Mouse (Mus musculus): ENCODE measurements at regions not wholly inside any gene's neighbourhood (a gene's known extent, or its start where the extent isn't known, plus 50 kb on each side); places are given as distances from the start of the nearest gene placed in this dataset.

- no peak for TF ChIP-seq POLR2AphosphoS5 (IDR thresholded peaks at IDR 0.05; ENCODE audit: insufficient replicate concordance, low read depth, low read length)
- no peak for TF ChIP-seq GATA1 (IDR thresholded peaks at IDR 0.05; ENCODE audit: borderline replicate concordance, low read length)
- TF ChIP-seq GATA2 (IDR thresholded peaks at IDR 0.05; ENCODE audit: borderline replicate concordance, low read depth, low read length), result no peak
- TF ChIP-seq CTCF (IDR thresholded peaks at IDR 0.05; ENCODE audit: low read depth, low read length), result no peak
- no peak for TF ChIP-seq TAL1 (conservative IDR thresholded peaks at IDR 0.05; ENCODE audit: low read depth, low read length)
- H3K9me3 ChIP-seq (replicated peaks), result no peaks in the 10 kb centered on the region
- H3K4me1 ChIP-seq (ENCODE audit: insufficient read depth, low read depth, low read length), result peaks cover 66% of the 10 kb centered on the region
- no peak for DNase-seq (ENCODE audit: low spot score)
- H3K27me3 ChIP-seq (ENCODE audit: insufficient read depth, low read length), result peaks cover 4% of the 10 kb centered on the region
- H3K36me3 ChIP-seq (replicated peaks), result no peaks in the 10 kb centered on the region
- no peak overlapping the region for H3K4me3 ChIP-seq (ENCODE audit: low read depth, low read length)
- no peak for ATAC-seq (ENCODE audit: extremely low read depth, insufficient number of reproducible peaks, low FRiP score, poor library complexity, severe bottlenecking)
These were observed 141.8 kb upstream of the Jade1 start for GRCm38 (mm10) chr3:41413771-41414170.

DNA sequence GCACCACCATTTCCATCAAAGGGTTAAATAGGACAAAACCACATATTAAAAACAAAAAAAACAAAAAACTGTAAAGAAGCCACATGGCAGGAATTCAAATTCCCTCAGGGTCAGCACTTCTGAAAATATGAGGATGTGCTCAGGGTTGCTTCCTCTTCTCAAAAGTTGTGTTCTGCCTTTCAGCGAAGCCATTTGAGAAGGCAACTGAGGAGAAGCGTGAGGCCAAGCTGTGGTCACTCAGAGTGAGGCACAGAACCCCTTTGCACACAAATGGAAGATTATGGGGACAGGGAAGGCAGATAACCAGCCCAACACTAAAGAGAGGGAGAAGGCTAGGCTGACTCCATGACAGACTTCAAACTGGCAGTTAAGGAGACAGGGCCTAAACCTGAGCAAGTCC lies 142.8 kb upstream of the Jade1 start:
- H3K27me3 ChIP-seq (ENCODE audit: insufficient read depth, low read length), result peaks cover 4% of the 10 kb centered on the region
- TF ChIP-seq CTCF (IDR thresholded peaks at IDR 0.05; ENCODE audit: low read depth, low read length), result no peak
- no peak for TF ChIP-seq POLR2AphosphoS5 (IDR thresholded peaks at IDR 0.05; ENCODE audit: insufficient replicate concordance, low read depth, low read length)
- TF ChIP-seq GATA1 (IDR thresholded peaks at IDR 0.05; ENCODE audit: borderline replicate concordance, low read length), result no peak
- TF ChIP-seq GATA2 (IDR thresholded peaks at IDR 0.05; ENCODE audit: borderline replicate concordance, low read depth, low read length), result no peak
- TF ChIP-seq TAL1 (conservative IDR thresholded peaks at IDR 0.05; ENCODE audit: low read depth, low read length), result no peak
- H3K4me3 ChIP-seq (ENCODE audit: low read depth, low read length), result no peak overlapping the region
- H3K36me3 ChIP-seq (replicated peaks), result no peaks in the 10 kb centered on the region
- DNase-seq (ENCODE audit: low spot score) (no peak), ATAC-seq (ENCODE audit: extremely low read depth, insufficient number of reproducible peaks, low FRiP score, poor library complexity, severe bottlenecking) (no peak)
- H3K9me3 ChIP-seq (replicated peaks), result no peaks in the 10 kb centered on the region
- H3K4me1 ChIP-seq (ENCODE audit: insufficient read depth, low read depth, low read length), result peaks cover 65% of the 10 kb centered on the region

DNA sequence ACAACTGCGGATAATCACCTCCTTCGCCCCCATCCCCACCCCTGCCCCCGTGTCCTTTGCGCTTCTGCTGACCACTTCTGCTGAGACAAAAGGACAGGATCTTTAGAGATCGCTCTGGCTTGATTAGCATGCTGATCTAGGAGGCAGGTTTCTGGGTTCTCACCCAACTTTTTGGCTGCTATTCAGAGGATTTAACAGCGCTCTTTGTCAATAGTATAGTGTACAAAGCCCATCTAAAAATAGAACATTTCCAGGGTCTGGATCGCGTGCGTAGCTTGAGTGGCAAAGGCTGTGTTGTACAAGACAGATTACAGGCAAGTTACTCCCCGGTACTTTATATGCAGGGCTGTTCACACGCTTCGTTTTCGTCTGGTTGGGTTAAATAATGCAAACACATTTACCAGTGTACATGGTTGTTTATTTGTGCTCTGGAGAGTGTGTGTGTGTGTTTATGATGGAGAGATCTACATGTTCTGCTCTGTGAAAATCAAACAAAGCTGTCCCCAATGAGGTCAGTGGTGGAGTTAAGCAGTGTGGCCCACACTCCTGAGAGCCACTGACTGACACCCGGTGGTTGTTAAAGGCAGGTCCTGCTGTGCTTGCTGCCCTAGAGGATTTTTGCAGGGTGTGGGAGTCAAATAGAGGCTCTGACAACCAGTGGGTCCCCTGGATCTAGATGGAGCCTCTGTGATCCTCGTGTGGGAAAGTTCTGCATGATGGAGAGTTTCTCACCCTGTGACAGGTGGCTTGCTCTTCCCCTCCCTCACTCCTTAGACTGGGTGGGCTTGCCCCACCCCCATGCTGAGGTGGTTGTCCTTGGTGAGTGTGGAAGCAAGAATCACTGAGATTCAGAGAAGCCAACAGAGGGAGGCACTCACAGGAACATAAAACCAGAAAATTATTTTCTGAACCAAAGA lies 146.5 kb upstream of the Jade1 start:
- Histone ChIP-seq H3K27me3 (ENCODE audit: insufficient read depth, low read length) (peaks cover 4% of the 10 kb centered on the region), H3K4me1 (ENCODE audit: insufficient read depth, low read depth, low read length) (peaks cover 41% of the 10 kb centered on the region), H3K9me3 (replicated peaks) (no peaks in the 10 kb centered on the region), H3K36me3 (replicated peaks) (no peaks in the 10 kb centered on the region), H3K4me3 (ENCODE audit: low read depth, low read length) (no peak overlapping the region)
- DNase-seq (ENCODE audit: low spot score) (no peak), ATAC-seq (ENCODE audit: extremely low read depth, insufficient number of reproducible peaks, low FRiP score, poor library complexity, severe bottlenecking) (no peak)
- TF ChIP-seq GATA1 (IDR thresholded peaks at IDR 0.05; ENCODE audit: borderline replicate concordance, low read length) (no peak), TAL1 (conservative IDR thresholded peaks at IDR 0.05; ENCODE audit: low read depth, low read length) (no peak)

DNA sequence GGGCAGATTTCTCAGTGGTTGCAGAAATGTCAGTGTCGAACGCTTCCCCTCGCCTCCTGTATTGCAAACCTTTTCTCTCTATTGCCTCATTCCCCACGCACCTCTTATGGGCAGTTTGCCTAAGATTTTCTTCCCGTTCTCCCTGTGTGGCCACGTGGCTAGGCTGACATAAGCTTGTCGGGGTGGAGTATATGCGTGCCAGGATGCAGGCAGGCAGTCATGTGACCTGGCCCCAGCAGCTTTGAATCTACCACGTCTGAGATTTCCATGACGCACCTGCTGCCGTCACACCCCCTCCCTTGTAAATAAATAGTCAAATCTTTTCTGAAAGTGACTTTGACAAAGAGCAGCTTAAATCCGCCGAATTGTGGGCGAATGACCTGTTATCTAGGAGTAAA lies 147.1 kb upstream of the Jade1 start:
- Histone ChIP-seq H3K36me3 (replicated peaks) (no peaks in the 10 kb centered on the region), H3K4me1 (ENCODE audit: insufficient read depth, low read depth, low read length) (peaks cover 37% of the 10 kb centered on the region), H3K9me3 (replicated peaks) (no peaks in the 10 kb centered on the region), H3K4me3 (ENCODE audit: low read depth, low read length) (no peak overlapping the region; the same call in 1 of the 2 replicates), H3K27me3 (ENCODE audit: insufficient read depth, low read length) (peaks cover 4% of the 10 kb centered on the region)
- DNase-seq (ENCODE audit: low spot score), result no peak
- TF ChIP-seq POLR2AphosphoS5 (IDR thresholded peaks at IDR 0.05; ENCODE audit: insufficient replicate concordance, low read depth, low read length) (no peak), GATA2 (IDR thresholded peaks at IDR 0.05; ENCODE audit: borderline replicate concordance, low read depth, low read length) (no peak), TAL1 (conservative IDR thresholded peaks at IDR 0.05; ENCODE audit: low read depth, low read length) (no peak), CTCF (IDR thresholded peaks at IDR 0.05; ENCODE audit: low read depth, low read length) (no peak), GATA1 (IDR thresholded peaks at IDR 0.05; ENCODE audit: borderline replicate concordance, low read length) (no peak)
- ATAC-seq (ENCODE audit: extremely low read depth, insufficient number of reproducible peaks, low FRiP score, poor library complexity, severe bottlenecking), result no peak

- DNase-seq (ENCODE audit: low spot score) (no peak), ATAC-seq (ENCODE audit: extremely low read depth, insufficient number of reproducible peaks, low FRiP score, poor library complexity, severe bottlenecking) (no peak)
- H3K9me3 ChIP-seq (replicated peaks), result no peaks in the 10 kb centered on the region
- H3K36me3 ChIP-seq (replicated peaks), result no peaks in the 10 kb centered on the region
- H3K4me3 ChIP-seq (ENCODE audit: low read depth, low read length), result no peak overlapping the region; the same call in 1 of the 2 replicates
- H3K4me1 ChIP-seq (ENCODE audit: insufficient read depth, low read depth, low read length), result peaks cover 37% of the 10 kb centered on the region
- peaks cover 4% of the 10 kb centered on the region for H3K27me3 ChIP-seq (ENCODE audit: insufficient read depth, low read length)
- no peak for TF ChIP-seq TAL1 (conservative IDR thresholded peaks at IDR 0.05; ENCODE audit: low read depth, low read length)
- no peak for TF ChIP-seq CTCF (IDR thresholded peaks at IDR 0.05; ENCODE audit: low read depth, low read length)
- no peak for TF ChIP-seq GATA1 (IDR thresholded peaks at IDR 0.05; ENCODE audit: borderline replicate concordance, low read length)
- TF ChIP-seq POLR2AphosphoS5 (IDR thresholded peaks at IDR 0.05; ENCODE audit: insufficient replicate concordance, low read depth, low read length), result no peak
- no peak for TF ChIP-seq GATA2 (IDR thresholded peaks at IDR 0.05; ENCODE audit: borderline replicate concordance, low read depth, low read length)
These were observed 147.5 kb upstream of the Jade1 start for GRCm38 (mm10) chr3:41407988-41408387.

- peaks cover 37% of the 10 kb centered on the region for H3K4me1 ChIP-seq (ENCODE audit: insufficient read depth, low read depth, low read length)
- no peaks in the 10 kb centered on the region for H3K9me3 ChIP-seq (replicated peaks)
- H3K36me3 ChIP-seq (replicated peaks), result no peaks in the 10 kb centered on the region
- H3K4me3 ChIP-seq (ENCODE audit: low read depth, low read length), result no peak overlapping the region
- DNase-seq (ENCODE audit: low spot score) (no peak), ATAC-seq (ENCODE audit: extremely low read depth, insufficient number of reproducible peaks, low FRiP score, poor library complexity, severe bottlenecking) (no peak)
- TF ChIP-seq CTCF (IDR thresholded peaks at IDR 0.05; ENCODE audit: low read depth, low read length) (no peak), TAL1 (conservative IDR thresholded peaks at IDR 0.05; ENCODE audit: low read depth, low read length) (peak; percentile 47; the same call in 1 of the 2 replicates)
- H3K27me3 ChIP-seq (ENCODE audit: insufficient read depth, low read length), result peaks cover 4% of the 10 kb centered on the region
These were observed 148.0 kb upstream of the Jade1 start for GRCm38 (mm10) chr3:41407520-41407919.
